17 mouse cellular contexts compared by ENCODE assay signal in genomic region chr13:56434311-56434751, GRCm38 (mm10). TPM values are rescaled to one million over a fixed set of nuclear protein-coding genes. Genes with fewer than 3 reads are reported as not detected.
DNase-seq lines count a peak whose midpoint lies in the region.
"Had no signal": no experiment of that assay in that cellular context is flagged by ENCODE, and none has a peak within 500 bp of the region (broad histone marks: within the 10 kb centered on the region; RNA-seq: fewer than 3 reads in every experiment).

No protein-coding gene starts in this region.

- peaks cover 63% of the 10 kb centered on the region for H3K27me3 ChIP-seq in limb, embryonic 10.5 days (ENCODE audit: low read depth, poor library complexity, severe bottlenecking)

- WGBS in limb, embryonic 10.5 days: 85% methylated on average over 9 of the region's 9 CpGs

- peak overlapping the region; percentile 76; the same call in 1 of the 2 replicates for H3K27ac ChIP-seq in limb, embryonic 10.5 days
- H3K27ac ChIP-seq: embryonic facial prominence, embryonic 13.5 days; heart, embryonic 13.5 days; intestine, embryonic 15.5 days; neural tube, embryonic 13.5 days had no signal

- H3K4me1 ChIP-seq in limb, embryonic 10.5 days: peaks cover 35% of the 10 kb centered on the region

- H3K9me3 ChIP-seq in limb, embryonic 10.5 days (replicated peaks): no peaks in the 10 kb centered on the region
- H3K9me3 ChIP-seq: embryonic facial prominence, embryonic 13.5 days; heart, embryonic 13.5 days; intestine, embryonic 15.5 days; neural tube, embryonic 13.5 days had no signal

- H3K4me3 ChIP-seq in limb, embryonic 10.5 days: no peak overlapping the region
- H3K4me3 ChIP-seq: embryonic facial prominence, embryonic 13.5 days; heart, embryonic 13.5 days; intestine, embryonic 15.5 days; neural tube, embryonic 13.5 days had no signal

- no peaks in the 10 kb centered on the region for H3K36me3 ChIP-seq in limb, embryonic 10.5 days
- H3K36me3 ChIP-seq: embryonic facial prominence, embryonic 13.5 days; G1E; heart, embryonic 13.5 days; intestine, embryonic 15.5 days; neural tube, embryonic 13.5 days had no signal

- DNase-seq in embryo, embryonic 10 days (ENCODE audit: low spot score): peak; percentile 13
- DNase-seq in embryo, embryonic 10.5 days (ENCODE audit: low spot score): no peak
- peak; percentile 53 for DNase-seq in ovary, postnatal 36 days (ENCODE audit: low spot score)
- DNase-seq in ovary, postnatal 10 days (ENCODE audit: low spot score): no peak
- DNase-seq in limb, embryonic 10.5 days (ENCODE audit: low spot score): no peak
- no peak for DNase-seq in thymus, postnatal 0 days (ENCODE audit: low spot score)
- no peak for DNase-seq in frontal cortex, postnatal 25 days (ENCODE audit: low spot score in 2 of 2)
- no peak for DNase-seq in MN1 (ENCODE audit: low spot score)
- DNase-seq: cerebellum, adult 9-10 months; right cerebral cortex, postnatal 4 days; thymus, adult 2 months had no signal

RNA-seq across cellular contexts. Expression of gene Slc25a48, which starts 3.8 kb away (rescaled TPM):
- polyA plus RNA-seq in limb, embryonic 10.5 days (2016; fragmentation: Nextera tagmentation; extraction: Ambion mirVana): not detected in 2 replicates
- polyA plus RNA-seq in thymus, postnatal 0 days (2015; fragmentation: Nextera tagmentation; extraction: Ambion mirVana): 0.12 and 0.14 TPM in 2 replicates
- polyA plus RNA-seq: G1E; neural tube, embryonic 13.5 days had no signal

RNA-seq across cellular contexts. Expression of gene Gm3045, which starts 7.9 kb away (rescaled TPM):
- polyA plus RNA-seq in limb, embryonic 10.5 days (2016; fragmentation: Nextera tagmentation; extraction: Ambion mirVana): not detected in 2 replicates
- not detected in 2 replicates for polyA plus RNA-seq in thymus, postnatal 0 days (2015; fragmentation: Nextera tagmentation; extraction: Ambion mirVana)
- polyA plus RNA-seq: embryonic facial prominence, embryonic 13.5 days; frontal cortex, adult 2 months; G1E; heart, embryonic 13.5 days; intestine, embryonic 15.5 days; neural tube, embryonic 13.5 days; thymus, adult 2 months had no signal

RNA-seq across cellular contexts. Expression of gene Il9, which starts 47.7 kb away (rescaled TPM):
- polyA plus RNA-seq in limb, embryonic 10.5 days (2016; fragmentation: Nextera tagmentation; extraction: Ambion mirVana): not detected in 2 replicates
- 1.2 and 2.6 TPM in 2 replicates for polyA plus RNA-seq in thymus, postnatal 0 days (2015; fragmentation: Nextera tagmentation; extraction: Ambion mirVana)
- polyA plus RNA-seq: embryonic facial prominence, embryonic 13.5 days; frontal cortex, adult 2 months; G1E; heart, embryonic 13.5 days; intestine, embryonic 15.5 days; neural tube, embryonic 13.5 days had no signal

Comparison
In these comparisons a context has a peak if more than half of its experiments do, and no peak if none do; other contexts are left out.
1. DNase-seq: peak in embryo, embryonic 10 days (single experiment) and ovary, postnatal 36 days (single experiment); none in embryo, embryonic 10.5 days (single experiment), ovary, postnatal 10 days (single experiment), limb, embryonic 10.5 days (single experiment), thymus, postnatal 0 days (single experiment), frontal cortex, postnatal 25 days (0 of 2) and MN1 (single experiment).